Mouse (Mus musculus): ENCODE results near the gene Ap4b1.
"Not testable (repeated sequence)": the region's sequence is repeated elsewhere in the genome, so short reads cannot be mapped to it uniquely, and the experiment has no call there.

Gene Ap4b1

GRCm38 (mm10) chr3:103808891-103809798 is at the start of gene Ap4b1, which contains the start of the genes Dclre1b and Gm43064:
Ap4b1 (plus strand) TSS chr3:103809520.
Dclre1b (minus strand) TSS chr3:103809444.
Gm43064 (plus strand) TSS chr3:103809573.
- DNase-seq (ENCODE audit: low read depth, low spot score) = peak; percentile 96

DNA sequence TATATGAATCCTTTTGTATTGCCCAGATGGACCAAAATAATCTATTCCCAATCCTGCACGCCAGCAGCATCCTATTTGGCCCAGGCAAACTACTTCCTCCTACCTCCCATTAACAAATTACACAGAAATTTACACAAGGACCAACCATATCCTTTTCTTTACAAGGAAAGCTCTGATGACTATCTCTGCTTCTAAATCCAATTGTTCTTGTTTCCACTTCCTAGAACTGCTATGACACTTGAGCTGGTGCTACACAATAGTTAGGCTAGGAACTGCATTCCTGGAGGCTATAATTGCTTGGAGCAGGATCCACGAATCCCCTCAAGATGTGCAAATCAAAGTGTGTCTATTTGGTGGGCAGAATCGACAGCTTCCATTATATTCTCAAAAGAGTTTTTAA is 42.5 kb upstream of the Ap4b1 start:
- DNase-seq (ENCODE audit: low read depth, low spot score) = no peak

- DNase-seq (ENCODE audit: low read depth, low spot score) = no peak
These were observed 37.7 kb upstream of the Ap4b1 start for GRCm38 (mm10) chr3:103771531-103772130.

DNA sequence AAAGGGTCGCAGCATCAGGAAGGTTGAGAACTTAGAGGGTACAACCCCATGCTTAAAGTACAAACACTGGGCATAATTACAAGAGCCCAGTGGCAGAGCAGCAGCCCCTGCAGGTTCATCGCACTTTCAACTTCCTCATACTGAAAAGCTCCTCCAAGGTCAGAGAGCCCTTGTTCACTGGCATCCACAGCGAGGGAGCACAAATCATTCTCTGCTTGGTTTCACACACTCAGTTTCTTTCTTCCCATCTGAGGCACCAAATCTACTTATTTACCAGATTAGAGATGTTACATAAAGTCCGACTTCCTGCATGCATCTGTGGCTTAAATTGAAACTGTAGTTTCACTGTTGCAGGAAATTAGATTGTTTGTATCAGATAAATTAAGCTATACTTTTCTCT is 36.5 kb upstream of the Ap4b1 start:
- peak; percentile 81 for DNase-seq (ENCODE audit: low read depth, low spot score)

DNA sequence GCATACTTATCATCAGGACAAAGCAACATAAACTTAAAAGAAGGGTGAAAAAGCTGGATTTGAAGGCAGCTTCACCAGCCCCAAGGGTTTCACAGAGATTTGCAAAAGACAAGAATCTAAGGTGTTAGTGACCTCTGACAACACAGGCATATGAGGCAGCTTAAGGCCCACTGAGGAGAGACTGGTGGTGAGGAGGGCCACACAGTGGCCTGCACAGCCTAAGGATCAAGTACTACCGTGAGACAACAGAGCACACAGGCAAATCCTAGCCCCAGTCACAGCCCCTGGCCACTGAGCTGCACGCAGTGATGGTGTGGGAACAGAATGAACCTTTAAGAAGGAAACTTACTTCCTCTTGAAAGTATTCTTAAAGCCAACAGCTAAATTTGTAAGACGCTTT is 35.8 kb upstream of the Ap4b1 start:
- DNase-seq (ENCODE audit: low read depth, low spot score) = peak; percentile 57

DNA sequence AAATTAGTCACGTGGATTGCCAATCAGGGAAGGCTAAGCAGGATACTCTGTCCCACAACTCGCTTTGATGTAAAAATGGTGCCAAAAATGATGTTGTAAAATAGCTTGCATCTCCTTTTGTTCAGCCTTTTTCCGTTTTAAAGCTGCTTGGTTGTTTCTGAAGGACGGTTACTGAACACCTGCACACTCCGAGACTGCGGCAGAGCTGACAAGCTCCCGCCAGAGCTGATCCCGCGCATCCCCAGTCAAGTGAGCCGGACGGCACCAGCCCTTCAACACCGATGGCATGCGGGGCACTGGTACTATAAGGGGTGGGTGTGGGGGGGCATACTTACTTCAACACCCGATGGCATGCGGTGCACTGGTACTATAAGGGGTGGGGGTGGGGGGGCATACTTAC is 35.3 kb upstream of the Ap4b1 start:
- peak; percentile 67 for DNase-seq (ENCODE audit: low read depth, low spot score)

GRCm38 (mm10) chr3:103777940-103778339 is 31.4 kb upstream of the Ap4b1 start:
- no peak for DNase-seq (ENCODE audit: low read depth, low spot score)

- DNase-seq (ENCODE audit: low read depth, low spot score) = no peak
These were observed 30.7 kb upstream of the Ap4b1 start for GRCm38 (mm10) chr3:103778660-103779059.

DNA sequence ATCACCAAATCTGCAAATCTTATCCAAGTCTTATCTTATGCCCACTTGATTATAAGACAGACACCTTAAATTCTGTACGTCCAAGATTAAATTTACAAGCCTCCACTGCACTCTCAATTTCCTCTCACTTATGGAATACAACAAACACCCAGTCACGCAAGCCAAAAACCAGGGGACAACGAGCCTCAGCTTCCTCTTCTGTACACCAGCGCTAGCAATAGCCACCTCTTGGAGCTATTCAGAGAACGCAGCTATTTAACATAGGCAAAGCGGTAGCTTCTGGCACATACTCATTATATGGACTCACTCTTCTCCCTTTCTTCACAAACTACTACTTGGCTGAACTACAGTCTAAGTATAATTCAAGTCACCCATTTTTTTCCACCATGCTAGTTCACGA is 30.1 kb upstream of the Ap4b1 start:
- no peak for DNase-seq (ENCODE audit: low read depth, low spot score)

- no peak for DNase-seq (ENCODE audit: low read depth, low spot score)
These were observed 29.0 kb upstream of the Ap4b1 start for GRCm38 (mm10) chr3:103780271-103780670.

GRCm38 (mm10) chr3:103780777-103781176 is 28.5 kb upstream of the Ap4b1 start:
- no peak for DNase-seq (ENCODE audit: low read depth, low spot score)

GRCm38 (mm10) chr3:103782844-103783609 is 26.3 kb upstream of the Ap4b1 start:
- DNase-seq (ENCODE audit: low read depth, low spot score) = no peak

DNA sequence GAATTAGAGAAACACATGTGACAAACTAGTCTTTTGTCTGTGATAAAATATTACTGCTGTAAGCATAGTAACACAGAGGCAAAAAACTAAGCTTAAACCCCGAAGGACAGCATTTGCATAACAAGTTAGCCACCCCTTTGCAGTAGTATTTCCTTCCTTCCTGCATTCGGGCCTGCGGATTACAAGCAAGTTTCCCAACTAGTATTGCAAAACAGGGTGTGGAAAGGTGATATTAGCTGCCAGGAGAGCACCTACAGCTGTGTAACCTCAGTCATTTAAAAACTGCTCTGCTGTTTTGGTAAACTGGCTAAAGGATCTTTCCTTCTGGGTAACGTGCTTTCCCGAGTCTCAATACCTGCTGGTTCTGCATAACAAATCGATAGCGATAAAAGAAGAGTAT is 22.1 kb upstream of the Ap4b1 start:
- DNase-seq (ENCODE audit: low read depth, low spot score) = no peak

- DNase-seq (ENCODE audit: low read depth, low spot score) = no peak
These were observed 20.2 kb upstream of the Ap4b1 start for GRCm38 (mm10) chr3:103789096-103789495.

DNA sequence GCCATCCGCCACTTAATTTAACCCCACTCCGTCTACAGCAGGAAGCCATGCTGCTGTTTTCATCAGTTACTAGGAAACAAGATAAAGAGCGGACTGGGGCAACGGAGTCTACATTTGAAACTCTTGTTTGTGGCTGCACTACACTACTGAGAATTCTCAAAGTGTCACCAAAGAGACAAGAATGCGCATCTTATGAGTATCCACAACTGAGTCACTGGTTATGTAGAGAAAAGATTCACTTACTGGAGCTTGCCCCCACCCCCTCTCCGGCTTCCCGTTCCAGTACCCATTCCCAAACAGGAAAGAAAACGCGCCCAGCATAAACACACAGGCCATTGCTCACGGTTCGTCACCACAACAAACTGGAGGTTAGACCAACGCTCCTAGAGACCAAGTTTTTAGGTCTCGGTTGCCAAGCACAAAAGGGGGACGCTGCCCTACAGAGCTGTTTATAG is 19.4 kb upstream of the Ap4b1 start:
- DNase-seq (ENCODE audit: low read depth, low spot score) = no peak

DNA sequence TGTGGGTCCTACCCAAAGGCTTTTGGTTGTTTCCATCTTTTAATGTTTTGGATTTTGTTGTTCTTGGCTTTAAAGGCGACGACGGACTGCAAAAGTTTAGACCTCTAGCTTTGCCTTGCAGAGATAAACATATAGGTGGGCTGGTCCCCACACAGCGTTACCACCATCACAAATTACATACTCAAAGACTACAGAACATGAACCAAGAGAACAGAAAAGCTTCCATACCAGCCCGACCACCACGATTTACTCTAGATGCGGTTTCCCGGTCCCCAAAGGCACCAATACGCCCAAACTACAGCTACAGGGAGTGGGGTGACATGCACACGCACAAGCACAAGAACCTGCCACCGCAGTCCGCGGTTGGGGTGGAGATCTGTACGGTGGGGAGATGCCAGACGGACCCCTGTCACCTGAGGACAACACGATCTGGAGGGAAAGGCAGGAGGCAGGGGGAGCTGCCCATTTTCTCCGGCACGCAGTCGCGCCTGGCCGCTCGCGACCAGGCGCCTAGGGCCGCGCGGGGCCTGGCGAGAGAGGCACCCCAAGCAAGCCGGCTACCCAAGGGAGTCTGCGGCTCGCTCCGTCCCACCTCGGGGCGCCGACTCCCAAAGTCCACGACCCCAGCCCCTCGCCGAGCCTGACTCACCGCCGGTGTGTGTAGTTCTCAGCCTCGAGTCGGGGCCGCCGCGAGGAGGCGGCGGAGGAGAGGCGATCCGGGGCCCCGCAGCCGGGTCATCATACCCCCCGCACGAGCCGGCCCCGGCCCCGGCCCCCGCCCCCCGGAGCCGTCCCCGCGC is 18.8 kb upstream of the Ap4b1 start:
- DNase-seq (ENCODE audit: low read depth, low spot score) = peak; percentile 75

DNA sequence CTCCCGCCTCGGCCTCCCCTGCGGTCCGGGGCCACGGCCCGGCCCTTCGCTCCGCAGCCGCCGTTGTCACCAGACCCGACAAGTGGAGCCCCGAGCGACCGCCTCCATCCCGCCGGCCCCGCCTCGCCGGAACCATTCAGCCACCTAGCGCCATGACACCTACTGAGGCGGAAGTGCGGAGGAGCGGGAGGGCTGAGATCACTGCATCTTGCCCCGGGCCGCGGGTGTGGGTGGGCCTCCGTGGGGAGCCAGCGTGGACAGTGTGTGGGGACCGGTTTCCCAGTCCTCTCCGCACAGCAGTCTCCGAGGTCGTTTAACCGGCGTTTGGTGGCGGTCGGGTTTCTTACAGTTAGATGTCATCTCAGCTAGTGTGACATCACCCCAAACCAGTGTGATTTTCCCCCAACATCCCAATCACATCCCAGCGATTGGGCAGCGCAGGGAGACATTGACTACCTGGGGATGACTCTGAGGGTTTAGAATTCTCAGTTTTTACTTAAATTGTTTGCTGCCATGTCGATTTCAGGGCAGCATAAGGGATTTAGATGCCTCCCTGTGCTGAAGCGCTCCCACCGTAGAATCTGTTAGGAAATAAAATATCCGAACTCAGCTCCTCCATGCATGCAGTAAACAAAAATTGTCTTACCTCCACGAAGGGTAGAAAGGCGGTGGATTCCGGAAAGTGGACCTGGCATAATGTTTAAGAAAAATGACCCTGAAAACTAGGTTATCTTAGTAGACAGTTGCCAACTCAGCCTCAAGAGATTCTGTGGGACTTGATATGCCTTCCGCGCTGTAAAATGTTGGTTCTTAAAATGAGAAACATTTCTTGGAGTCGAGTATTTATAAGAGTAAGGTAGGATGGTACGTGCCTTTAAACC is 17.9 kb upstream of the Ap4b1 start, which contains the start of gene Hipk1:
Gene Hipk1, minus strand, starts transcription at position 334 of the 881 bp plus-strand sequence.
- peak; percentile 93 for DNase-seq (ENCODE audit: low read depth, low spot score)

DNA sequence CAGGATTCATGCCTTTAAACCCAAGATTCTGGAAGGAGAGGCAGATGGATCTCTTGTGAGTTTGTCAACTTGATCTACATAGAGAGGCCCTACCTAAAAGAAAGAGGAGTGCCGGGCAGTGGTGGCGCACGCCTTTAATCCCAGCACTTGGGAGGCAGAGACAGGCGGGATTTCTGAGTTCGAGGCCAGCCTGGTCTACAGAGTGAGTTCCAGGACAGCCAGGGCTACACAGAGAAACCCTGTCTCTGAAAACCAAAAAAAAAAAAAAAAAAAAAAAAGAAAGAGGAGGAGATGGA is 17.3 kb upstream of the Ap4b1 start:
- DNase-seq (ENCODE audit: low read depth, low spot score) = not testable (repeated sequence)

GRCm38 (mm10) chr3:103792566-103792965 is 16.8 kb upstream of the Ap4b1 start:
- DNase-seq (ENCODE audit: low read depth, low spot score) = no peak

DNA sequence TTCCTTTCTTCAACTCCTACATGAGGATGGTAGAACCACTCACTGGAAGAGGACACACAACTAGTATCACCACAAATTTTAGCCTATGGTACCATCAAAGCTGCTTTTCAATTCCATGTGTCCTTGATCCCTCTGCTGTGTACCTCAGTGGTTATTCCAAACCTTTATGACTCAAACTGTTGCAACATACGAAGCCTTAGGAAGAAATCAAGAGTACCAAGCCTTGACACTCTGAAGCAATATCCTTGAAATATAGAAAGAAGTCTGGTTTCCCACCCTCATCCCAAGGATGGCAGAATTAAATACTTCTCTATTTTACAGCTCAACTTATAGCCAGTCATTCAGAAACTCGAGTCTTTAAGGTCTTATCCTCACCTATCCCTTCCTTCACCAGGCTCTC is 12.9 kb upstream of the Ap4b1 start:
- no peak for DNase-seq (ENCODE audit: low read depth, low spot score)

Measured in A20 (cell line).